Mouse (Mus musculus) forebrain, embryonic 13.5 days (tissue): ENCODE measurements around the gene Ccdc105. TPM values are rescaled to one million over a fixed set of nuclear protein-coding genes. Genes with fewer than 3 reads are reported as not detected.

ENCODE experiments used
- ATAC-seq: fragments of 200-750 bp; cut with Nextera tagmentation; 2 replicates; pipeline ENCODE4 v1.8.0; 2017
- H3K27ac ChIP-seq: fragments of 300-500 bp; sonication (generic); 2 replicates; pipeline ENCODE4 v1.5.1; 2015; ENCODE audit warnings: inconsistent platforms, mild to moderate bottlenecking, moderate library complexity
- H3K27me3 ChIP-seq: fragments of 300-500 bp; sonication (generic); 2 replicates; pipeline ENCODE4 v1.6.1; 2015; ENCODE audit warnings: mild to moderate bottlenecking, inconsistent platforms
- H3K36me3 ChIP-seq: fragments of 300-500 bp; sonication (generic); 2 replicates; pipeline ENCODE4 v1.6.1; 2015; ENCODE audit warnings: mild to moderate bottlenecking, inconsistent platforms; ENCODE audit not compliant: poor library complexity, severe bottlenecking
- H3K4me1 ChIP-seq: fragments of 300-500 bp; sonication (generic); 2 replicates; pipeline ENCODE4 v1.6.1; 2015; ENCODE audit warnings: inconsistent platforms
- H3K4me2 ChIP-seq: fragments of 300-500 bp; sonication (generic); 2 replicates; pipeline ENCODE4 v1.6.1; 2015; ENCODE audit warnings: inconsistent platforms, mild to moderate bottlenecking, moderate library complexity
- H3K4me3 ChIP-seq: fragments of 300-500 bp; sonication (generic); 2 replicates; pipeline ENCODE4 v1.5.1; 2015; ENCODE audit warnings: mild to moderate bottlenecking, inconsistent platforms
- H3K9ac ChIP-seq: fragments of 300-500 bp; sonication (generic); 2 replicates; pipeline ENCODE4 v1.6.1; 2015; ENCODE audit warnings: mild to moderate bottlenecking, inconsistent platforms
- H3K9me3 ChIP-seq: fragments of 300-500 bp; sonication (generic); replicated peaks from 2 replicates; pipeline ENCODE4 v1.6.1; 2016; ENCODE audit warnings: inconsistent platforms
- WGBS: fragments of 180-500 bp; shearing (Covaris S2); methylation state at CpG from one replicate; pipeline ENCODE4 v1.1.7; 2015; 5-methylcytosine and 5-hydroxymethylcytosine counted together
- polyA plus RNA-seq: library from polyadenylated mRNA; unstranded; fragments of >200 nt; fragmentation: Nextera tagmentation; extraction: Ambion mirVana; gene quantifications from 2 replicates; pipeline ENCODE4 v1.2.1, GENCODE M21; 2015

The Ccdc105 gene
- polyA plus RNA-seq, 1 experiment from 2014 or later = 0.13 TPM

- Histone ChIP-seq H3K4me3 (no peak overlapping the region), H3K27ac (no peak overlapping the region), H3K4me1 (no peaks in the 10 kb centered on the region), H3K9ac (no peak overlapping the region), H3K36me3 (no peaks in the 10 kb centered on the region), H3K4me2 (no peak overlapping the region), H3K9me3 (no peaks in the 10 kb centered on the region), H3K27me3 (no peaks in the 10 kb centered on the region)
- 85% methylated on average over 6 of the region's 6 CpGs for WGBS
- ATAC-seq = no peak
These were observed 38.7 kb downstream of the Ccdc105 start for GRCm38 (mm10) chr10:78714129-78714528.

GRCm38 (mm10) chr10:78710706-78711105 is 42.2 kb downstream of the Ccdc105 start:
- Histone ChIP-seq H3K4me3 (no peak overlapping the region), H3K9ac (no peak overlapping the region), H3K27ac (no peak overlapping the region), H3K4me1 (no peaks in the 10 kb centered on the region), H3K9me3 (no peaks in the 10 kb centered on the region), H3K36me3 (no peaks in the 10 kb centered on the region), H3K27me3 (no peaks in the 10 kb centered on the region), H3K4me2 (no peak overlapping the region)
- no peak for ATAC-seq

- Histone ChIP-seq H3K9ac (no peak overlapping the region), H3K27me3 (no peaks in the 10 kb centered on the region), H3K4me2 (no peak overlapping the region), H3K27ac (no peak overlapping the region), H3K4me1 (no peaks in the 10 kb centered on the region), H3K9me3 (no peaks in the 10 kb centered on the region), H3K36me3 (no peaks in the 10 kb centered on the region), H3K4me3 (no peak overlapping the region)
- ATAC-seq = no peak
- 47% methylated on average over 3 of the region's 3 CpGs for WGBS
These were observed 52.0 kb downstream of the Ccdc105 start for GRCm38 (mm10) chr10:78700881-78701280.

Other genes starting within 250 kb of the Ccdc105 start
- gene Olfr1358, start 235.6 kb downstream of the Ccdc105 start, polyA plus RNA-seq = not detected in 2 replicates
- gene Ilvbl, start 178.7 kb downstream of the Ccdc105 start, polyA plus RNA-seq = 31.5 and 42.4 TPM in 2 replicates
- 4.6 and 5.2 TPM in 2 replicates for gene Syde1, start 161.1 kb downstream of the Ccdc105 start, polyA plus RNA-seq
- not detected in 2 replicates for gene Olfr1357, start 135.0 kb downstream of the Ccdc105 start, polyA plus RNA-seq
- not detected in 2 replicates for gene Casp14, start 34.8 kb downstream of the Ccdc105 start, polyA plus RNA-seq
- gene Slc1a6, start 27.4 kb upstream of the Ccdc105 start, polyA plus RNA-seq = 1.2 and 2.2 TPM in 2 replicates
- not detected in 2 replicates for gene Olfr1356, start 99.1 kb upstream of the Ccdc105 start, polyA plus RNA-seq
- gene Olfr1355, start 122.5 kb upstream of the Ccdc105 start, polyA plus RNA-seq = not detected in 2 replicates
- gene Olfr1354, start 160.1 kb upstream of the Ccdc105 start, polyA plus RNA-seq = not detected in 2 replicates
- not detected in 2 replicates for gene Olfr8, start 197.6 kb upstream of the Ccdc105 start, polyA plus RNA-seq
- not detected in 2 replicates for gene Olfr1353, start 210.2 kb upstream of the Ccdc105 start, polyA plus RNA-seq
- not detected in 2 replicates for gene Olfr1352, start 228.0 kb upstream of the Ccdc105 start, polyA plus RNA-seq